Mouse (Mus musculus) liver, adult 2 months (tissue): ENCODE measurements around the gene Hsd3b7.

Experiments
- CTCF ChIP-seq: fragments of 200-500 bp; IDR thresholded peaks from 2 replicates; pipeline ENCODE4 v1.5.1; 2011; ENCODE audit warnings: low read depth, low read length, control low read depth
- POLR2A ChIP-seq: fragments of 200-500 bp; IDR thresholded peaks from 2 replicates; pipeline ENCODE4 v1.6.1; 2011; ENCODE audit warnings: low read length, control low read depth; ENCODE audit not compliant: insufficient read depth; ENCODE audit errors: extremely low read depth

GRCm38 (mm10) chr7:127800435-127801009 is at the start of gene Hsd3b7:
- peak; percentile 94 for TF ChIP-seq POLR2A
- peak; percentile 94 for TF ChIP-seq CTCF
